Mouse (Mus musculus) granulocyte monocyte progenitor cell, adult 5-6 weeks (primary cell): ENCODE measurements around the gene Apobec4. TPM values are rescaled to one million over a fixed set of nuclear protein-coding genes. Genes with fewer than 3 reads are reported as not detected.
"Not testable (repeated sequence)": the region's sequence is repeated elsewhere in the genome, so short reads cannot be mapped to it uniquely, and the experiment has no call there.

Experiments
- ATAC-seq: replicated peaks from 2 replicates; pipeline ENCODE4 v1.8.0; 2016; ENCODE audit warnings: mild to moderate bottlenecking, moderate TSS enrichment, inconsistent platforms; ENCODE audit not compliant: poor library complexity, severe bottlenecking
- total RNA-seq, 2 experiments: library from RNA; stranded (forward) in 1 of 2; stranded (reverse) in 1 of 2; fragments of 200-712, 200-1000 nt in 1 of 2; fragments of >200 nt in 1 of 2; fragmentation: Nextera tagmentation in 1 of 2; gene quantifications; 2 replicates each; pipeline ENCODE4 v1.2.3; 2014 to 2017

The Apobec4 gene
- total RNA-seq, 2 experiments from 2014 or later: not detected

GRCm38 (mm10) chr1:152766032-152766772 is 15.9 kb downstream of the Apobec4 start, which contains the start of the genes Rgl1 and Arpc5:
Gene Rgl1 (minus strand): TSS chr1:152766351.
Gene Arpc5 (plus strand): TSS chr1:152766542.
- peak; percentile 90 for ATAC-seq

- ATAC-seq: no peak
Measured at GRCm38 (mm10) chr1:152766804-152767748, 16.7 kb downstream of the Apobec4 start.

- peak; percentile 72 for ATAC-seq
Measured at GRCm38 (mm10) chr1:152767749-152768488, 17.6 kb downstream of the Apobec4 start.

GRCm38 (mm10) chr1:152771016-152771415 is 20.7 kb downstream of the Apobec4 start:
- ATAC-seq: no peak

GRCm38 (mm10) chr1:152774601-152775000 is 24.2 kb downstream of the Apobec4 start:
- ATAC-seq: peak; percentile 93

- peak; percentile 70 for ATAC-seq
Measured at GRCm38 (mm10) chr1:152779071-152779737, 28.9 kb downstream of the Apobec4 start.

- ATAC-seq: no peak
Measured at GRCm38 (mm10) chr1:152784620-152785019, 34.3 kb downstream of the Apobec4 start.

GRCm38 (mm10) chr1:152785446-152785845 is 35.1 kb downstream of the Apobec4 start:
- not testable (repeated sequence) for ATAC-seq

GRCm38 (mm10) chr1:152786953-152787352 is 36.6 kb downstream of the Apobec4 start:
- ATAC-seq: peak; percentile 89

GRCm38 (mm10) chr1:152788121-152788660 is 37.8 kb downstream of the Apobec4 start:
- no peak for ATAC-seq

- ATAC-seq: peak; percentile 69
Measured at GRCm38 (mm10) chr1:152790254-152790653, 39.9 kb downstream of the Apobec4 start.

GRCm38 (mm10) chr1:152790821-152791220 is 40.5 kb downstream of the Apobec4 start:
- no peak for ATAC-seq

GRCm38 (mm10) chr1:152791269-152791668 is 40.9 kb downstream of the Apobec4 start:
- no peak for ATAC-seq

GRCm38 (mm10) chr1:152792736-152793494 is 42.6 kb downstream of the Apobec4 start:
- no peak for ATAC-seq

- no peak for ATAC-seq
Measured at GRCm38 (mm10) chr1:152793495-152794130, 43.3 kb downstream of the Apobec4 start.

- ATAC-seq: no peak
Measured at GRCm38 (mm10) chr1:152795688-152796255, 45.4 kb downstream of the Apobec4 start.

GRCm38 (mm10) chr1:152796683-152797263 is 46.4 kb downstream of the Apobec4 start:
- peak; percentile 64 for ATAC-seq

- peak; percentile 93 for ATAC-seq
Measured at GRCm38 (mm10) chr1:152798125-152798524, 47.8 kb downstream of the Apobec4 start.
